1 mouse cellular context compared by ENCODE assay signal in the genomic region with DNA sequence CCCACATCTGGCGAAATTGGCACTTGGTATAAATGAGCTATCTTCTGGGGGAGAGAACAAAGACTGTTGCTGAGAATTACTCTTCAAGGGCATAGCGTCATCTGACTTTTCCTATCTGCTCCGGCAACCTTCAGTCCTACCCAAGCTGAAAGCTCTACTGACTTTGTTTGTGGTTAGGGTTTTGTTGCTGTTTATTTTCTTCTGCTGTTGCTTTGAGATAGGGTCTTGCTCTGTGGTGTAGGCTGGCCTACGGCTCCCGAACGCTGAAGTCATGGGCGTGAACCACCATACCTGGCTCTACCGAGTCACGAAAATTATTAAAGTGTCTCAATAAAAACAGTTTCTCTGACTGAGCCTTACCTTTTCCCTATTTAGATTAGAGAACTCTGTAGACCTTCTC.
TF ChIP-seq lines count a peak whose summit lies in the region.

No protein-coding gene starts in this region.

TF ChIP-seq in MEL, 35 proteins besides CTCF, POLR2A, EP300 and RAD21:
- TF ChIP-seq ETS1 (IDR thresholded peaks at IDR 0.05; ENCODE audit: low read depth, low read length) (0 out of 2 replicates have a peak, but pooled peaks have one; percentile 28), MAZ (IDR thresholded peaks at IDR 0.05; ENCODE audit: low read depth, low read length) (no peak)
